Mouse (Mus musculus) liver, postnatal 0 days (tissue): ENCODE measurements around the gene Fbln1. TPM values are rescaled to one million over a fixed set of nuclear protein-coding genes. Genes with fewer than 3 reads are reported as not detected.

Experiments used
- ATAC-seq: fragments of 200-750 bp; cut with Nextera tagmentation; 2 replicates; pipeline ENCODE4 v1.8.0; 2017; ENCODE audit warnings: mild to moderate bottlenecking, moderate library complexity
- DNase-seq: peaks from one replicate; pipeline ENCODE4 v3.0.0-alpha.2; 2016
- H3K27ac ChIP-seq: fragments of 300-500 bp; sonication (generic); 2 replicates; pipeline ENCODE4 v1.5.1; 2014; ENCODE audit warnings: antibody characterized with exemption, moderate library complexity, mild to moderate bottlenecking, low read depth
- H3K27me3 ChIP-seq: fragments of 300-500 bp; sonication (generic); 2 replicates; pipeline ENCODE4 v1.6.1; 2014; ENCODE audit warnings: low read length, control low read depth, mixed read lengths; ENCODE audit not compliant: insufficient read depth
- H3K36me3 ChIP-seq: fragments of 300-500 bp; sonication (generic); replicated peaks from 2 replicates; pipeline ENCODE4 v1.6.1; 2014; ENCODE audit warnings: mild to moderate bottlenecking, control low read depth, low read length, moderate library complexity, mixed read lengths; ENCODE audit not compliant: insufficient read depth
- H3K4me1 ChIP-seq: fragments of 300-500 bp; sonication (generic); 2 replicates; pipeline ENCODE4 v1.6.1; 2014; ENCODE audit warnings: antibody characterized with exemption, mild to moderate bottlenecking, control low read depth; ENCODE audit not compliant: insufficient read depth
- H3K4me2 ChIP-seq: fragments of 300-500 bp; sonication (generic); 2 replicates; pipeline ENCODE4 v1.6.1; 2014; ENCODE audit warnings: low read depth, mild to moderate bottlenecking, low read length, moderate library complexity, mixed read lengths
- H3K4me3 ChIP-seq: fragments of 300-500 bp; sonication (generic); 2 replicates; pipeline ENCODE4 v1.5.1; 2014; ENCODE audit warnings: low read depth, low read length
- H3K9ac ChIP-seq: fragments of 300-500 bp; sonication (generic); replicated peaks from 2 replicates; pipeline ENCODE4 v1.6.1; 2014; ENCODE audit warnings: mild to moderate bottlenecking, moderate library complexity
- H3K9me3 ChIP-seq: fragments of 300-500 bp; sonication (generic); 2 replicates; pipeline ENCODE4 v1.6.1; 2016; ENCODE audit warnings: mild to moderate bottlenecking, control low read depth, low read length, mixed read lengths
- CTCF ChIP-seq: sonication (generic); IDR thresholded peaks from 2 replicates; pipeline ENCODE4 v1.5.1; 2016; ENCODE audit warnings: antibody characterized with exemption, low read depth
- EP300 ChIP-seq: IDR thresholded peaks from 2 replicates; pipeline ENCODE4 v1.6.1; 2016; ENCODE audit warnings: antibody characterized with exemption, low read depth, mild to moderate bottlenecking
- WGBS: fragments of 180-500 bp; shearing (Covaris S2); extraction: QIAGEN DNeasy Blood & Tissue Kit; methylation state at CpG from one replicate; pipeline ENCODE4 v1.1.7; 2014; ENCODE audit not compliant: insufficient replicate concordance; 5-methylcytosine and 5-hydroxymethylcytosine counted together
- polyA plus RNA-seq: library from polyadenylated mRNA; unstranded; fragments of >200 nt; fragmentation: Nextera tagmentation; extraction: Ambion mirVana; gene quantifications from 2 replicates; pipeline ENCODE4 v1.2.1, GENCODE M21; 2015

Gene Fbln1
- polyA plus RNA-seq, 1 experiment from 2014 or later, result 2.8 TPM

- no peak overlapping the region for H3K4me3 ChIP-seq
- no peak overlapping the region for H3K4me2 ChIP-seq
- DNase-seq (no peak), ATAC-seq (no peak)
- peaks cover 6% of the 10 kb centered on the region for H3K4me1 ChIP-seq
- WGBS, result 71% methylated on average over 9 of the region's 9 CpGs
- H3K27ac ChIP-seq, result no peak overlapping the region
- H3K27me3 ChIP-seq, result peaks cover 9% of the 10 kb centered on the region; the same call in 1 of the 2 replicates
- no peak overlapping the region for H3K9ac ChIP-seq
- TF ChIP-seq CTCF, result no peak
- TF ChIP-seq EP300, result no peak
- no peaks in the 10 kb centered on the region for H3K36me3 ChIP-seq
- H3K9me3 ChIP-seq, result no peaks in the 10 kb centered on the region
Observed at GRCm38 (mm10) chr15:85202199-85202598, 3.5 kb upstream of the Fbln1 start.

- Histone ChIP-seq H3K4me1 (peaks cover 6% of the 10 kb centered on the region), H3K27ac (no peak overlapping the region), H3K9me3 (no peaks in the 10 kb centered on the region), H3K9ac (no peak overlapping the region), H3K4me2 (no peak overlapping the region), H3K27me3 (peaks cover 9% of the 10 kb centered on the region; the same call in 1 of the 2 replicates), H3K36me3 (no peaks in the 10 kb centered on the region), H3K4me3 (no peak overlapping the region)
- 44% methylated on average over 5 of the region's 5 CpGs for WGBS
- ATAC-seq (no peak), DNase-seq (no peak)
- TF ChIP-seq CTCF (no peak), EP300 (no peak)
Observed at GRCm38 (mm10) chr15:85202787-85203186, 3.0 kb upstream of the Fbln1 start.

DNA sequence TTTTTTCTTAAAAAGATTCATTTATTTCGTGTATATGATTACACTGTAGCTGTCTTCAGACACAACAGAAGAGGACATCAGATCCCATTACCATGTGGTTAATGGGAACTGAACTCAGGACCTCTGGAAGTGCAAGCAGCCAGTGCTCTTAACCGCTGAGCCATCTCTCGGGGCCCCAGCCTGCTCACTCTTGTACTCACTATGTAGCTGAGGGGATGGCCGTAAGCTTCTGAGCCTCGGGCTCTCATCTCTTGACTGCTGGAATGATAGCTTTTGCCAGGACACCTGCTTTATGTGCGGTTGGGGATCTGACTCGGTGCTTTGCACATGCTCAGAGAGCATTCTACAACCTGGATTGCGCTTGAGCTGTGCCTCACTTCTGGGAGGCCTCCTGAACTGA is 1.4 kb upstream of the Fbln1 start:
- no peak overlapping the region for H3K9ac ChIP-seq
- no peak overlapping the region for H3K27ac ChIP-seq
- H3K27me3 ChIP-seq, result peaks cover 9% of the 10 kb centered on the region; the same call in 1 of the 2 replicates
- H3K4me1 ChIP-seq, result peaks cover 6% of the 10 kb centered on the region
- TF ChIP-seq EP300 (no peak), CTCF (no peak)
- 66% methylated on average over 8 of the region's 8 CpGs for WGBS
- DNase-seq (no peak), ATAC-seq (no peak)
- no peak overlapping the region for H3K4me2 ChIP-seq
- no peak overlapping the region for H3K4me3 ChIP-seq
- H3K9me3 ChIP-seq, result no peaks in the 10 kb centered on the region
- no peaks in the 10 kb centered on the region for H3K36me3 ChIP-seq

- WGBS, result 34% methylated on average over 3 of the region's 3 CpGs
- H3K9ac ChIP-seq, result no peak overlapping the region
Observed at GRCm38 (mm10) chr15:85206703-85207075, 940 bp downstream of the Fbln1 start.

GRCm38 (mm10) chr15:85207081-85207480 is 1.3 kb downstream of the Fbln1 start:
- H3K36me3 ChIP-seq, result no peaks in the 10 kb centered on the region
- no peaks in the 10 kb centered on the region for H3K9me3 ChIP-seq
- peaks cover 9% of the 10 kb centered on the region; the same call in 1 of the 2 replicates for H3K27me3 ChIP-seq
- H3K4me3 ChIP-seq, result no peak overlapping the region
- H3K9ac ChIP-seq, result no peak overlapping the region
- WGBS, result 57% methylated on average over 3 of the region's 3 CpGs
- peaks cover 6% of the 10 kb centered on the region for H3K4me1 ChIP-seq
- ATAC-seq, result no peak
- DNase-seq, result no peak
- no peak overlapping the region for H3K4me2 ChIP-seq
- H3K27ac ChIP-seq, result no peak overlapping the region
- TF ChIP-seq EP300 (no peak), CTCF (no peak)

More at GRCm38 (mm10) chr15:85206703-85207075, 940 bp downstream of the Fbln1 start:
- Histone ChIP-seq H3K4me2 (no peak overlapping the region), H3K4me1 (peaks cover 6% of the 10 kb centered on the region), H3K9me3 (no peaks in the 10 kb centered on the region), H3K27me3 (peaks cover 9% of the 10 kb centered on the region; the same call in 1 of the 2 replicates), H3K27ac (no peak overlapping the region), H3K4me3 (no peak overlapping the region), H3K36me3 (no peaks in the 10 kb centered on the region)
- no peak for ATAC-seq
- TF ChIP-seq EP300 (no peak), CTCF (no peak)
- DNase-seq, result no peak

- Histone ChIP-seq H3K4me1 (peaks cover 6% of the 10 kb centered on the region), H3K36me3 (no peaks in the 10 kb centered on the region), H3K9me3 (no peaks in the 10 kb centered on the region), H3K27me3 (peaks cover 9% of the 10 kb centered on the region; the same call in 1 of the 2 replicates), H3K27ac (no peak overlapping the region), H3K9ac (no peak overlapping the region), H3K4me3 (no peak overlapping the region), H3K4me2 (no peak overlapping the region)
- TF ChIP-seq EP300 (no peak), CTCF (no peak)
- DNase-seq (no peak), ATAC-seq (no peak)
- WGBS, result 51% methylated on average over 2 of the region's 2 CpGs
Observed at GRCm38 (mm10) chr15:85207763-85208162, 2.0 kb downstream of the Fbln1 start.

- H3K4me2 ChIP-seq, result no peak overlapping the region
- ATAC-seq (no peak), DNase-seq (no peak)
- no peak overlapping the region for H3K4me3 ChIP-seq
- H3K36me3 ChIP-seq, result no peaks in the 10 kb centered on the region
- H3K27me3 ChIP-seq, result peaks cover 9% of the 10 kb centered on the region; the same call in 1 of the 2 replicates
- no peak overlapping the region for H3K27ac ChIP-seq
- TF ChIP-seq CTCF (no peak), EP300 (no peak)
- WGBS, result 31% methylated on average over 10 of the region's 10 CpGs
- H3K4me1 ChIP-seq, result peaks cover 6% of the 10 kb centered on the region
- H3K9ac ChIP-seq, result no peak overlapping the region
- H3K9me3 ChIP-seq, result no peaks in the 10 kb centered on the region
Observed at GRCm38 (mm10) chr15:85208332-85208731, 2.6 kb downstream of the Fbln1 start.
